Mouse (Mus musculus): ENCODE data around the gene Coa4.
"Not testable (repeated sequence)": the region's sequence is repeated elsewhere in the genome, so short reads cannot be mapped to it uniquely, and the experiment has no call there.

Coa4 gene

DNA sequence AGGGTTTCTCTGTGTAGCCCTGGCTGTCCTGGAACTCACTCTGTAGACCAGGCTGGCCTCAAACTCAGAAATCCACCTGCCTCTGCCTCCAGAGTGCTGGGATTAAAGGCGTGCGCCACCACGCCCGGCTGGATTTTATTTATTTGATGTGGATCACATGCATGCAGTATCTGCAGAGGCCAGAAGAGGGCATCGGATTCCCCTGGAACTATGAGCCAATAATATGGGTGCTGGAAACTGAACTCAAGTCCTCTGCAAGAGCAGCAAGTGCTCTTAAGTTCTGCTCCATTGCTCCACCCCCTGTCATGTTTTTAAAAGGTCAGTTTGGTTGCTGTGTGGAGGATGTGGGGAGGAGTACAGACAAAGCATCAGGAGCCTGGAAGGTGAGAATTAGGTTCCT lies 30.4 kb downstream of the Coa4 start:
- not testable (repeated sequence) for DNase-seq

DNA sequence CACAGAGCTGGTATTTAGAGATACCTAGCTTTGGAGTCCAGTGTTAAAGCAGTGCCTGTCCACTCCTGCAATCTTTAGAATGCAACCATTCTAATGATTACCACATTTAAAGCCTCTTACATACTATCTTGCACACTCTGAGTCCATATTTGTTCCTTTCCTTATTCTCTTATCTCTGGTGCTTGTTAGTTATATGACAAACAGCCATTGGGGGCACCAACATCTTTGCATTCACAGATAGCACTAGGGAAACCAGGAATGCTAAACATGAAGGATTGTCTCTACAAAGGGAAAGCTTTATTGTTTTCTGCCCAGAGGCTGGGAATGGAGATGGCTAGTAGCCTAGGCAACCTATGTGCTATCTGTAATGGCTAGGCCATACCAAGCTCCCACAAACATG lies 33.0 kb downstream of the Coa4 start:
- DNase-seq: no peak

DNA sequence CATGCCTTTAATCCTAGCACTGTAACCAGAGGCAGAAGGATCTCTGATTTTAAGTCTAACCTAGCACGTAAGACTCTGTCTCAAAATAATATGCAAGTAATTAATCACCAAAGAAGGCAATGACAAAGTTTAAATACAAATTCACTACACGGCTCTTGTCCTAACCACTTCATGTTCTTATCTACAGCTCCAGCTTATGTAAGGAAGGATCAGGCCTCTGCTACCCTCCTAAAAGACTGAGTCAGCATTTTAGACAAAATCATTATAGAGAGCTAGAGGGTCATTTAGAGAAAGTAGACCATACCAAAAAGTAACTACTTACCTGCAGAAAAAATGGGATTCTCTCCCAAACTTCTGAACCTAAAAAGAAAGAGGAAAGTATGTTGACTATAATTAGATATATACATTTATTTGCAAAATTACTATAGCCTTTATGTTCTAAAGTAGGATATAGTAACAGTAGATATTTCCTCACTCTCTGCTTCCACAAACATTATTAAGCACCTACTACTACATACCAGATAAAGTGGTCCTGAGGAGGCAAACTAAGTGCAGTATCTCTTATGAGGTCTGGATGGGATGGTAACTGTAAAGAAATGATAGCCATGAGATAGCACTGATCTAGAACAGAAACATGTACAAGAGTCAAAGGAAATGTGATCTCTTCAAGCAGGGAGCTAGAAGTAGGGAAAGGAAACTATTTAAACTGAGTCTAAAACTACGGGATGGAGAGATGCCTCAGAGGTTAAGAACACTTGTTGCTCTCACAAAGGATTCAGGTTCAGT lies 34.3 kb downstream of the Coa4 start:
- DNase-seq: no peak

DNA sequence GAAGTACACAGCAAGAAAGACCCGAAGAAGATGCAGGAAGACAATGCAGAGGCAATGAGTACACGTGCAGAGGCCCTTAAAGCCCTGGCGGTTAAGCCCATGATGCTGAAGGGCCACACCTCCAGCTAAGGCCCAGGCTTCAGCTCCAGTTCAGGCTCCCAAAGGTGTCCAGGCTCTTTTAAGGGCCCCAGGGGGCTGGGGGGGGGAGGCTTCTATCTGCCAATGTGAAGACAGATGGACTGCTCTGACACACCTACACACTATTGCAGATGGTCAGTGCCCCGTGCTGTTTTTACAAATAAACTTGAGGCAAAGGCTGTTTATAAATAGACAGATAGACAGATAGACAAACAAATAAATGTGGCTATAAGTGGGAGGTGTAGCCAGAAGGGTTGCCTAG lies 35.2 kb downstream of the Coa4 start:
- DNase-seq: no peak

DNA sequence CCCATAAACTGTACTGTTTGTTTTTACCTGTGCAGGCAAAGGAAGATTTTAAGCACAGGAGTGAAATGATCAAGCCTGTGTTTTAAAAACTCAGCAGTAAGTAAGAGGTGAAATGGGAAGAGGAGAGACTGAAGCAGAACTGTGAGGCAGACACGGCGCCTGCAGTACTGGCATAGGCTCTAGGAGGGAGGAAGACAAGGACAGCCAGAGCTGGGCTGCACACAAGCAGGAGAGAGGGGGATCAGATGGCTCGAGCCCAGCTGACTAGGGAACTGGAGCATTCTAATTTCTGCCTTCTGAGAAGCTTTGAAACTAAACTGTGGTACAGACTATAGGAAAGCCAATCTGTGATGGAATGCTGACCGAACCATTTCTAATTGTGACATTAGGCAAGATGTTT lies 35.8 kb downstream of the Coa4 start:
- no peak for DNase-seq

DNA sequence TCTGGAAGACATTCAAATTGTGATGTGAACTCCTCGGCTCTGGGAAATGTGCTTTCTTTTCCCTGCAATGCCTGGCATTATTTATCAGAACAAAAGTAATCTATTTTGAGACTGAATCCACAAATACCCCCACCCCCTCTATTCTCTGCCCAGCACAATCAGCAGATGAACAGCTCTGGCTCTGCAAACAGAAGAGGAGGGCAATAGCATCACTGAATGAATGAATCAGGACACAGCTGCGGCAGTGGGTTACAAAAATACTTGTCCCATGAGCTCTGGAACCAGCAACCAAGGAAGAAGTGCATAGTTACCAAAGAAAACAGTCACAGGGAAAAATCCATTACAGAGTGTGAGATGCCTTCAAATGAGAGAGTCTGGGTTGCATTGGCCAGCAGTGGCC lies 41.9 kb downstream of the Coa4 start:
- DNase-seq: no peak

DNA sequence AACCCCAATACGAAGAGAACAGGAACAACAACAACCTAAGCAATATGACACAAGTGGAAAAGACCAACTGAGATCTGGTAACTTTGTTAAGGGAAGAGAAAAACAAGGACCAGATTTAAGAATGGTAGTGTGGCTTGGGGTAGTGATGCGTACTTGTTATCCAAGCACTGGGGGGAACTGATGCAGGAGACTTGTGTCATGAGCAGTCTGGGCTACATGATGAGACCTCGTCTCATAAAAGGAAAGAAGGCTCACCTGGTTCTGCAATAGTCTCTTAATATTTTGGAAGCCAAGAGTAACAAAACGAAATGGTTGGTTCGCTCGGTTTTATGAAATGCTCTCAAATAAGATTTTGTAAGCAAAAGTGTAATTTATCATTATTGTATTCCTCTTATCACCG lies 45.4 kb downstream of the Coa4 start:
- no peak for DNase-seq

DNA sequence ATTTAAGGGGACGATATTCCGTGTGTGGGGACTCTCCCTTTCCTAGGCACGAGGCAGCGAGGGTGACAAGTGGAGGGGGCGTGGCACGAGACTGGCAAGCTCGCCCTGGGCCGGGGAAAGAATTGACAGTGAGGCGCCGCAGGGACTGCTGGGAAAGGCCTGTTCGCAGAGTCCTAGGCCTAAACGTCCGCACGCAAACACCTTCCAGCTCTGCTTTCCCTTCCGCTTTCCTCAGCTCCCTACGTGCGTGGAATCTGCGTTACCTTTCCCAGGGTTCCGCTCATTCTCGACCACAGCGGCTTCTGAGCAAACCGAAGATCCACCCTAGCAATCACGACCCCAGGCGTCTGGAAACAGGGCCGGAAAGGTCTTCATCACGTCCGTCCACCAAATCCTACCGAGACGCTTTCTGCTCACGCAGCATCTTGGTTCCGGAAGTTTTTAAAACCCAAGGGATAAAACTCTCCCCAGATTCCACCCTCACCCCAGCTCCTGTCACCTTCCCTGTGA lies 45.9 kb downstream of the Coa4 start:
- peak; percentile 95 for DNase-seq

DNA sequence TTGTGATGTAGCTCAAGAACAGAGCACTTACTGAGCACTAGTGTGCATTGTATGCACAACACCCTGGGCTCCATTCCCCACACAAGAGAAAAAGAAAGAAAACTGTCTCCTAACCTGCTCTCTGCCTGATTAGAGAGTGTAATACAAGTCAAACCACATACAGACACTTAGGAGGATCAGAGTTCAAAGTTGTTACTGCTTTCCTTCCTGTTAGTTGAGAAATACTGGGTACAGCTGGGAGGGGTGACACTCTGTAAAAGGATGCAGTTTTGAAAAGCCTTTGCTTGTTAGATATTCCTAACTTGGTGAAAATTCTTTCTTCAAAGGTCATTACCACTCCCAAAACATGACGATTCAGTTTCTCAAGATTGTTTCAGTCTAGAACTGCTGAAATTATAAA lies 52.9 kb downstream of the Coa4 start:
- no peak for DNase-seq

All from embryo, embryonic 11 days (tissue).